8 mouse cellular contexts compared by ENCODE assay signal in the genomic region with DNA sequence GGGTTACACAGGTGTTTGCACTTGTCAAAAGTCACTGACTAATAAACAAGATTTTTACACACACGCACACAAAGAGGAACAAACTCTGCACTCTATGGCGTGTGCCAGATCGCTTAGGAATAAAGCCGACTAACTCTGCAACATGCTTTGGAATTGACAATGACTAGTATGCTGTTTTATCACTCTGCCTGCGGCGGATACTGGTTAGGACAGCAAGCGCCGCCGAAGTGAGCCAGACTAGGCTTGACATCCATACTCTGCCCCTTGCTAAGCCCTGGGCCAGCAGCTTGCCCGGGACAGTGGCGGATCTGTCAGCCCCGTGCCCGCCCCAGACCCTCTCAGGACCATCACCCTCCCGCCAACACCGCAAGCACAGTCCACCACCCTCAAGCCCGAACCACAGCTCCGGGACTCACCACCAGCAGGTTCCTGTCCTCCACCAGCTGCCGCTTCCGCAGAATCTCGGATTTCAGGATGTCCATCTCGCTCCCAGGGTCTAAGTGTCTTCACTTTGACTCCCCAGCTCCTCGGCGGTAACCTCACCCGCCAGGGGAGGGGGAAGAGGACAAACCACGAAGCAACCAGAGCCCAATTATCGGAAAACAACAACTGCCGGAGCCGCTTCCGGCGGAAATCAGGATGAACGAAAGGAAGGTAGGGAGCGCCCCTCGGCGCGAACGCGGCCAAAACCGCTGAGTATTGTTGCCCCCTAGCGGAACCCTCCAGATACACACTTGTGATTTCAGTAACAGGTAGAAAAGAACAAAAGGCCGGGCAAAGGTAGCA. TPM values are rescaled to one million over a fixed set of nuclear protein-coding genes. Genes with fewer than 3 reads are reported as not detected.
DNase-seq lines count a peak whose midpoint lies in the region; ATAC-seq lines count a peak whose summit lies in the region.

A gene (minus strand): TSS at position 614 of the 786 bp plus-strand sequence.

- 1% methylated on average over 40 of the region's 40 CpGs for WGBS in hindbrain, embryonic 15.5 days

- H3K9me3 ChIP-seq in hindbrain, embryonic 15.5 days, result no peaks in the 10 kb centered on the region

- peaks cover 24% of the 10 kb centered on the region for H3K4me1 ChIP-seq in hindbrain, embryonic 15.5 days (replicated peaks)

- peak within 1 kb of the TSS; percentile 78 for H3K9ac ChIP-seq in hindbrain, embryonic 15.5 days

- peak within 1 kb of the TSS; percentile 80 for H3K4me3 ChIP-seq in hindbrain, embryonic 15.5 days

- peak; percentile 96 for DNase-seq in R1 (ENCODE audit: low read depth, low spot score)
- peak; percentile 90 to 94 for DNase-seq in cerebellum, postnatal 25 days
- peak; percentile 89 to 91 for DNase-seq in frontal cortex, postnatal 36 days (ENCODE audit: low spot score in 2 of 2)
- peak; percentile 70 for DNase-seq in left cerebral cortex, adult 11 months (ENCODE audit: low spot score)
- DNase-seq in lung, postnatal 4 days, result peak; percentile 89 to 92
- peak; percentile 83 for DNase-seq in retina, postnatal 7 days (ENCODE audit: low read depth, low spot score)
- DNase-seq in urinary bladder, adult 2 months (ENCODE audit: low spot score), result peak; percentile 73

- peaks cover 10% of the 10 kb centered on the region for H3K36me3 ChIP-seq in hindbrain, embryonic 15.5 days

- peak within 1 kb of the TSS; percentile 57 for H3K4me2 ChIP-seq in hindbrain, embryonic 15.5 days

- H3K27me3 ChIP-seq in hindbrain, embryonic 15.5 days, result no peaks in the 10 kb centered on the region

- H3K27ac ChIP-seq in hindbrain, embryonic 15.5 days (replicated peaks), result peak within 1 kb of the TSS; percentile 81

- peak; percentile 91 for ATAC-seq in hindbrain, embryonic 15.5 days (ENCODE audit: low FRiP score, low read depth)

RNA-seq across cellular contexts. Expression of the gene that starts here (rescaled TPM):
- 39.8 and 41.4 TPM in 2 replicates for polyA plus RNA-seq in hindbrain, embryonic 15.5 days (2015; fragmentation: Nextera tagmentation; extraction: Ambion mirVana)
- 28.5 and 29.2 TPM in 2 replicates for polyA plus RNA-seq in urinary bladder, adult 2 months (2012; rRNA removed)

Comparison
In these comparisons a context has a peak if more than half of its experiments do, and no peak if none do; other contexts are left out.
1. Peak in every context shown above with its lines: DNase-seq, ATAC-seq, H3K4me3 ChIP-seq and H3K27ac ChIP-seq.